Mouse (Mus musculus): ENCODE data around the gene Tmem176b.

Tmem176b gene

GRCm38 (mm10) chr6:48787867-48788266 is 53.4 kb downstream of the Tmem176b start:
- DNase-seq (ENCODE audit: low spot score), result no peak

- DNase-seq (ENCODE audit: low spot score), result no peak
Measured at GRCm38 (mm10) chr6:48785601-48786000, 55.7 kb downstream of the Tmem176b start.

DNA sequence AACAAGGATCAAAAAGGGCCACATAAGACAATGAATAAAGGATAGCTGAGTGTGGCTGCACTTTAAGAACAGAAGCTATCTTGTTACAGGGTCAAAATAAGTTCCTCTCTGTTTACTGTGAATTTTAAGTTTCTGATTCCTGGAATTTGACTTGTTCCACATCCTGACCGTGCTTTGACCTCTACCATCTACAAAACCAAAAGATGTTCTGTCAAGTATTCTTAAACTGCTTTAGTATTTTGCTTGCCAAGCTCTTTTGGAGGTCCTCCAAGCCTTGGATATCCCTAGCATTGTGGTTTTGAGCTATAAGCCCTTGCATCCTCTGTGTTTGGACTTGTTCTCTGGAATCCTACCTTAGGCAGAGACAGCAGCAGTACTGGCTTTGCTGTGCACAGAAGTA is 56.1 kb downstream of the Tmem176b start:
- DNase-seq (ENCODE audit: low spot score), result no peak

DNA sequence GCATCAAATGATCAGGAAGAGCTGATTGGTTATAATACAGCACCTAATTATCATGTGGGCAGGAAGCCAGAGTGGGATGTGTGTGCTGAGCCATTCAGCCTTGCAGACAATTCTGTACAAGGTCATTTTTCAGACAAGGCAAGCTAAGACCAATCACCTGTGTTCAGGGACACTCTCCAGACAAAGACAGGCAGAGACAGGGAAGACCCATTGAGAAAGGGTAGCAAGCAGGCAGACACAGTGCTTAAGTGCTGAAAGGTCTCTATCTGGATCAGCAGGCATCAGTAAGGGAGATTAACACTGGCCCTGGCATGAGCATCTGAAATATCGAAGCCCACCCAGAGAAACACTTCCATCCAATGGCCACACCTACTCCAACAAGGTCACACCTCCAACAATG is 56.9 kb downstream of the Tmem176b start:
- DNase-seq (ENCODE audit: low spot score), result no peak
